Mouse (Mus musculus): ENCODE measurements around the gene Fam219a.

GRCm38 (mm10) chr4:41573492-41573891, 4.2 kb upstream of the Fam219a start:
- TF ChIP-seq EP300 (IDR thresholded peaks at IDR 0.05; ENCODE audit: low read depth), result no peak
- TF ChIP-seq CTCF (IDR thresholded peaks at IDR 0.05; ENCODE audit: low read depth), result no peak

Measured in liver, postnatal 0 days (tissue).